Mouse (Mus musculus) kidney, adult 9 months (tissue): ENCODE measurements at regions not wholly inside any gene's neighbourhood (a gene's known extent, or its start where the extent isn't known, plus 50 kb on each side); places are given as distances from the start of the nearest gene placed in this dataset.
A peak's percentile ranks its signal among the peaks of the same experiment; 100 is the strongest.

Source experiments
- DNase-seq: peaks from one replicate; pipeline ENCODE4 v3.0.0; 2022

DNA sequence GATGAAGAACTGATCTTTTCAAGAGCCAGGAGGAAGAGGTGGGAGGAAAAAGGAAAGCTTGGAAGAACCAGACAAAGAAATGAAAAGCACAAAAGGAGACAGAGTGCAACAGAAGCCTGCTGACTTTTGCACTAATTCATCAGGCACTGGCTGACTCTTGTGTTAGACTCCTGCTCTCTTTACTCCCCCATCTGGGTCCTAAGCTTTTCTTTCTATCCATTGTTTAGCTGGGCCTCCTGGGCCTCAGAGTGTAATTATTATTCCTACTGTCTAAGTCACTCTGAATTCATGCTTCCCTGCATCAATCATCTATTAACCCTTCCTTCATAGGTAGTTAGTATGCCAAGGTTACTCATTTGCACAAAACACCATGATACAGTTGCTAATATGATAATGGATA lies 74.2 kb downstream of the Gm15294 start:
- peak; percentile 1 for DNase-seq
